Mouse (Mus musculus): ENCODE data around the gene Sulf2. TPM values are rescaled to one million over a fixed set of nuclear protein-coding genes. Genes with fewer than 3 reads are reported as not detected.

The Sulf2 gene
- total RNA-seq, 2 experiments from 2014 or later, result 98.6 to 111 TPM

GRCm38 (mm10) chr2:166088991-166089390, 66.5 kb downstream of the Sulf2 start:
- no peak for DNase-seq (ENCODE audit: low spot score in 2 of 2)

DNA sequence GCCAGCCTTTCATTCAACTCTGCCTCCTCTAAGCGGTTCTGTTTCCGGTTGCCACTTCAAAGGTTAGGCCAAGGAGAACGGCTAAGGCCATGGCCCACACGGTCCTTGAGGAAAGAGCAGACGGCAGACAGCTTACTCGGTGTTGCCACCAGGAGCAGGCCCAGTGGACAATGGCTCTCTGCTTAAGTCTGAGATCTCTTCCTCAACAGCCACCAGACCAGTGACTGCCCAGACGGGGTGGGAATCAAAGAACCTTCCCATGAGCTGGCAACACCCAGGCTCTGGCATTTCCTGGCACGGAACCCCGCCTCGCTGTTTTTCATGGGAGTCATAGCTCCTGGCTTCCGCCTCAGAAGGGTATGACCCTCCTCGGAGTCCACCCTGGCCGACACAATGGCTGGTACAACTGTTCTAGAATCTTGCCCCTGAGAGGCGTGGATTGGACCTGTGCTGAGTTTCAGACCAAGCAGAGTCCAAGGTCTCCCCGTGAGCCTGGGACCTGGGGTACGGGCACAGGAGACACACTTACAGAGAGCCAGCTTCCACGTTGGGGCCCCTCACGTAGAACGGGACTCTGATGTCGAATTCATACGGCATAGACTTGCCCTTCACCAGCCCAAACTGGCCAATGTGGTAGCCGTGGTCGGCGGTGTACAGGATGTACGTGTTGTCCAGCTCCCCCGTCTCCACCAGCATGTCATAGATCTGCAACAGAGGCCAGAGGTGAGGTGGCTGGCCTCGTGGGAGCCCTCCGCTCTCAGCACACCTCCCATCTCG, 68.8 kb downstream of the Sulf2 start:
- DNase-seq (ENCODE audit: low spot score in 2 of 2), result no peak

- DNase-seq (ENCODE audit: low spot score in 2 of 2), result no peak
Observed at GRCm38 (mm10) chr2:166085780-166086179, 69.7 kb downstream of the Sulf2 start.

GRCm38 (mm10) chr2:166084964-166085363, 70.5 kb downstream of the Sulf2 start:
- DNase-seq (ENCODE audit: low spot score in 2 of 2), result peak in 1 of 2 experiments; percentile 77

- no peak for DNase-seq (ENCODE audit: low spot score in 2 of 2)
Observed at GRCm38 (mm10) chr2:166084111-166084510, 71.4 kb downstream of the Sulf2 start.

- DNase-seq (ENCODE audit: low spot score in 2 of 2), result no peak
Observed at GRCm38 (mm10) chr2:166083542-166084031, 71.9 kb downstream of the Sulf2 start.

- DNase-seq (ENCODE audit: low spot score in 2 of 2), result no peak
Observed at GRCm38 (mm10) chr2:166082661-166083060, 72.8 kb downstream of the Sulf2 start.

- DNase-seq (ENCODE audit: low spot score in 2 of 2), result peak; percentile 50 to 74
Observed at GRCm38 (mm10) chr2:166082193-166082592, 73.3 kb downstream of the Sulf2 start.

DNA sequence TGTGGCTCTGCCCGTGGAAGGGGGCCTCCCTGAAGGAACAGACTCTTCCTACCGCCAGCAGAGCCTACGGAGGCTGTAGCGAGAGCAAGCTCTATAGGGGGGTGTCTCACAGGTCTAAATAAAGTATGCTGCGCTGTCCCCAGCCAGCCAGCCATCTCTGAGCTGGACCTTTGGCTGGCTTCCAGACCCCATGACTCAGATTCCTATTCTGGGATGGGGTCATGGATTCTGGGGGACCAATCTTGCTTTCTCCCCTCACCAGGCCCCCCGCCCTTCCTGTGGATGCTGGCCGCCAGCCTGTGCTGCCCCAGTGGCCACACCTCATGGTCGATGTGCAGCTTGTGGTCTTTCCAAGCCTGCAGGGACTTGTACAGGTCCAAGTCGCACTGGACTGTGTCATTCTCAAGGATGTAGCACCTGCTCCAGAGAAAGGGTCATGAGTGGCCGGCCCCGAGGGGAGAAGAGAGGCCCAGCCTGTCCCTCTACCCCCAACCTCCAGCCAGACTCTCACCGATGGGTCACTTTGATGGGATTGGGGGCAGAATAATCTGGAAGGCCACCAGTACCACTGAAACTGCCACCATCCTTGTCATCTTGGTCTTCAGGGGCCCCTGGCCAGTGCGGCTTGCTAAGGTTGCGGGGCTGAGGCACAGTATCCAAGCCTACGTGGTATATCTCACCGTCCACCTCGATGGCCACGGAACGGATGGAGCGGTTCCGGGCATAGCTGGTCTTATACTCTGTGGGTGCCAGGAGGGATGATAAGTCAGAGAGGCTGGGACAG, 74.3 kb downstream of the Sulf2 start:
- no peak for DNase-seq (ENCODE audit: low spot score in 2 of 2)

- no peak for DNase-seq (ENCODE audit: low spot score in 2 of 2)
Observed at GRCm38 (mm10) chr2:166079961-166080885, 75.2 kb downstream of the Sulf2 start.

DNA sequence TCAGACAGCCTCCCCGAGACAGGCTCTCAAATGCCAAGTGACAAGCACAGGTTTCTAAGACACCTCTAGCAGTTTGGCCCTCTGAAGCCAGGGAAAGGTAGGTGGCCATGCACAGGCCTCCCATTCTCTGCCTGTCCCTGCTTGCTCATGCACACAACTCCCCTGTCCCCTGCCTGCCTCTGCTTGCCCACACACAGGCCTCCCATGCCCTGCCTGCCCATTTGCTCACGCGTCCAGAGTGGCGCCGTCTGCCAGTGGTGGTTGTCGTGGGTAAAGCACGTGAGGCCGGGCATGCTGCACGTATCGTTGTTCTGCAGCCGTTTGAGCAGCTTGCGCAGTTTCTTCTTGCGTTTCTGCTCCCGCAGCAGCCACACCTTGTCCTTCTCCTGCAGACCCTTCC, 76.2 kb downstream of the Sulf2 start:
- no peak for DNase-seq (ENCODE audit: low spot score in 2 of 2)

GRCm38 (mm10) chr2:166077371-166077770, 78.1 kb downstream of the Sulf2 start:
- DNase-seq (ENCODE audit: low spot score in 2 of 2), result no peak

DNA sequence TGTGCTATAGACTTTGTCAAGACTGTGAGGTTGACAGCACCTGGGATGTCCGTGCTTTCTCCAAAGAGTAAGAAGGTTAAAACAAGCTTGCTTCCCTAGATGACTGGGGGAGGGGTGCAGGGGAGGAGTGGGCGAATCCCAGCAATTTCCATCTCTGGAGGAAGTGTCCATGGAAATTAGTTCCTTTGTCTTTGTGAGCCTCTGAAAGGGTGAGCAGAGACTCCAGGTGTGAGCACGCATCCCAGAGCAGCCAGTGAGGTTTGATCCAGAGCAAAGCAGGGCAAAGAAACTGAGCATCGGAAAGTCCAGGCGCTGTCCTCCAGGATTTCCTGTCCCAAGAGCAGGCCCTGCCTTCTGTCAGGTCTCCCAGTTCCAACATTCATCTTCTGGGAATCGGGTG, 81.1 kb downstream of the Sulf2 start:
- no peak for DNase-seq (ENCODE audit: low spot score in 2 of 2)

DNA sequence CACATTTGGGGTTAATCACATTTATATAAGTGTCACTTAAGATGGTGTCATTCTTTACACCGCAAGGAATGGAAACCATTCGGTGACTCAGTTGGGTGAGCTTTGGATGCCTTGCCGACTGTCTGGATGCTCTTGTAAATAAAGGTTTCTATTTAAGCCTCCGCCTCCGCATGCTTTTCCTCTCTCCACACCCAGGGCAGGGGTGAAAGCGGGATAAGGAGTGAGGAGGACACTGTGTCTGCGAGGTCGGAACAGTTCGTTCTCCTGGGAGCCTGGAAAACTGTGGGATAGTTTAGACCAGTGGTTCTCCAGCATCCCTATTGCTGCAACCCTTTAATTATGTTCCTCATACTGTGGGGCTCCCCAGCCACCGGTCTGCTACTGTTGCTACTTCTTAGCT, 82.4 kb downstream of the Sulf2 start:
- DNase-seq (ENCODE audit: low spot score in 2 of 2), result no peak

- no peak for DNase-seq (ENCODE audit: low spot score in 2 of 2)
Observed at GRCm38 (mm10) chr2:166071889-166072288, 83.6 kb downstream of the Sulf2 start.

GRCm38 (mm10) chr2:166071481-166071880, 84.0 kb downstream of the Sulf2 start:
- DNase-seq (ENCODE audit: low spot score in 2 of 2), result no peak

GRCm38 (mm10) chr2:166069738-166070137, 85.7 kb downstream of the Sulf2 start:
- no peak for DNase-seq (ENCODE audit: low spot score in 2 of 2)

DNA sequence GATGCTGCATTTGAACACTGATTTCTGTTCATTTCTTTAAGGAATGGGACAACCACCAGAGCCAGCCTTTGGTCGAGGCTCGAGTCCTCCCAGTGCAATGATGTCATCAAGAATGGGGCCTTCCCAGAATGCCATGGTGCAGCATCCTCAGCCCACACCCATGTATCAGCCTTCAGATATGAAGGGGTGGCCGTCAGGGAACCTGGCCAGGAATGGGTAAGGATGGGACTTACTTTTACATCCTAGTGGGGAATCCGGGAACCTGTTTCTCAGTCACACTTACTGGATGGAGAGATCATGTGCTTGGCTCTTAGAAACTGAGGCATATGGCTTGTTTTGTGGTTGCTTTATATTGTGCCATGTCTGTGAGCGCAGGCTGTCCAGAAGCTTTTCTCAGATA, 86.3 kb downstream of the Sulf2 start:
- DNase-seq (ENCODE audit: low spot score in 2 of 2), result no peak

- DNase-seq (ENCODE audit: low spot score in 2 of 2), result no peak
Observed at GRCm38 (mm10) chr2:166068261-166068660, 87.2 kb downstream of the Sulf2 start.

- DNase-seq (ENCODE audit: low spot score in 2 of 2), result no peak
Observed at GRCm38 (mm10) chr2:166066434-166066833, 89.0 kb downstream of the Sulf2 start.

GRCm38 (mm10) chr2:166062431-166062830, 93.0 kb downstream of the Sulf2 start:
- DNase-seq (ENCODE audit: low spot score in 2 of 2), result no peak
